Mouse (Mus musculus): ENCODE measurements around the gene Os9.

DNA sequence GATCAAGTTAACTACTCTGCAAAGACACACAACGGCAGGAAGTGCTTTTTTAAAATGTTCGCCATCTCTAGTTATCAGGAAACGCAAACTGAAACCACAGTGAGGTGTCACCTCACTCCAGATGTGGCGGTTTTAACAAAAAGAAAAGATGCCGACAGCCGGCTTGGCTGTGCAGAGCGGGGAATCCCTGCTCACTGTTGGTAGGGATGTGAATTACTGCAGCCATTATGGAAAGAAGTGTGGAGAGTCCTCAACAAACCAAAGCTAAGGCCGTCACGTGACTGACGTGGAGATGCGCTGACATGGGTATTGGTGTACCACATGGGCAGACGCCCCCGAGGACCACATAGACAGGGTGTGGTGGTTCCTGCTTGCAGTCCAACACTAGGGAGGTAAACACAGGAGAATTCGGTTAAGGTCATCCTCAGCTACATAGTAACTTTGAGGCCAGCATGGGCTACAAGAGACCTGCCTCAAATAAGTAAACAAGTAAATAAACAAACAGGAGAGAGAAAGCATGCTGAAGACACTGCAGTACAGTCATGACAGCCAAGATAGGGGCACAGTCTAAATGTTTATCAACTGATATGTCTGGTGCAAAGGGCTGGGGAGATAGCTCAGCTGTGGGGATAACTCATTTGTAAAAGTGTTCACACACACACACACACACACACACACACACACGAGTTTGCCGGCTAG, 13.2 kb downstream of the Os9 start:
- no peak for TF ChIP-seq CTCF (IDR thresholded peaks at IDR 0.05 in 2 of 3, conservative IDR thresholded peaks at IDR 0.05 in 1 of 3; ENCODE audit: control insufficient read depth in 1 of 3, insufficient read depth in 1 of 3, low read depth in 2 of 3, low read length in 3 of 3, poor library complexity in 1 of 3, severe bottlenecking in 1 of 3)
- TF ChIP-seq MAX (IDR thresholded peaks at IDR 0.05; ENCODE audit: low read length), result no peak
- TF ChIP-seq HCFC1 (IDR thresholded peaks at IDR 0.05; ENCODE audit: low read depth, low read length), result no peak
- no peak for TF ChIP-seq POLR2A (IDR thresholded peaks at IDR 0.05; ENCODE audit: control insufficient read depth in 1 of 2, insufficient read depth in 1 of 2, low read depth in 1 of 2, low read length in 2 of 2, poor library complexity in 1 of 2)

All from MEL (cell line).